ENCODE assay signal across 8 mouse cellular contexts in the genomic region with DNA sequence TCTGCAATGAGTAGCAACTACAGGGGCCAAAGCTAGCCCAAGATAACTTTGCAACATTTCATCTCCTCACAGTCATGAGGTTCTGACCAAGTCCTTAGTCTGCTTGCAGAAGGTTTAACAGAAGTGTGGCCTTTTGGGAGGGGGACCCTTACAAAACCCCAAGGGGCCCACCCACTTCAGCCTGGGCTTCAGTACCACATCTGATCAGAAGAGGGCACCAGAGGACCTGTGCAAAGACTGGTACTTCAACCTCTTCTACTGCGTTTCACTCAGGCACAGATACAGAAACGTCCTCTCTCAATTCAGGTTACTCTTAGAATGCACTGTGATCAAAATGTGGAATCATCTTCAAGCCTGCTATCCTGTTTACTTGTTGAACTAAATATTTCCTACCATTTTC. TPM values are rescaled to one million over a fixed set of nuclear protein-coding genes. Genes with fewer than 3 reads are reported as not detected.
DNase-seq lines count a peak whose midpoint lies in the region; ATAC-seq and TF ChIP-seq lines count a peak whose summit lies in the region.
"Had no signal": no experiment of that assay in that cellular context is flagged by ENCODE, and none has a peak within 500 bp of the region (broad histone marks: within the 10 kb centered on the region; RNA-seq: fewer than 3 reads in every experiment).

No protein-coding gene starts in this region.

- no peak; the same call in 1 of the 2 replicates for TF ChIP-seq CTCF in gastrocnemius, adult 2 months (IDR thresholded peaks at IDR 0.05)
- peak; percentile 99 for TF ChIP-seq CTCF in layer of hippocampus, adult 2 months (conservative IDR thresholded peaks at IDR 0.05)

- DNase-seq in R1 (ENCODE audit: low read depth, low spot score) = peak; percentile 70
- peak; percentile 84 to 89 for DNase-seq in cerebellum, postnatal 10 days
- peak; percentile 69 for DNase-seq in gastrocnemius, adult 2 months
- DNase-seq in layer of hippocampus, adult 2 months (ENCODE audit: low spot score in 2 of 2) = peak; percentile 46 to 81
- peak; percentile 74 for DNase-seq in lung, postnatal 25 days (ENCODE audit: low spot score)
- DNase-seq in spleen, adult 18-20 months = peak; percentile 71 to 85

- peak; percentile 33 for ATAC-seq in CD4-positive, CD25-positive, alpha-beta regulatory T cell, adult 4 months

- intact Hi-C loops in gastrocnemius, adult 2 months (cut with DNase I) = loop anchor here (1.0 kb wide), 1 partner anchor 66 kb away; no protein-coding TSS in a partner anchor

- H3K4me3 ChIP-seq in gastrocnemius, adult 2 months = no peak overlapping the region
- H3K4me3 ChIP-seq in layer of hippocampus, adult 2 months = no peak overlapping the region
- H3K4me3 ChIP-seq: limb, embryonic 13.5 days had no signal

- no peak overlapping the region for H3K27ac ChIP-seq in gastrocnemius, adult 2 months
- H3K27ac ChIP-seq in layer of hippocampus, adult 2 months = no peak overlapping the region
- H3K27ac ChIP-seq: limb, embryonic 13.5 days had no signal

RNA-seq across cellular contexts. Expression of a gene that starts 30.0 kb away (rescaled TPM):
- not detected for polyA plus RNA-seq in CD4-positive, CD25-positive, alpha-beta regulatory T cell, adult 4 months (2017; shearing (Covaris generic))
- total RNA-seq in gastrocnemius, adult 2 months (2021) = not detected
- not detected for total RNA-seq in layer of hippocampus, adult 2 months (2021)
- polyA plus RNA-seq: limb, embryonic 13.5 days had no signal

RNA-seq across cellular contexts. Expression of a gene that starts 42.3 kb away (rescaled TPM):
- polyA plus RNA-seq in CD4-positive, CD25-positive, alpha-beta regulatory T cell, adult 4 months (2017; shearing (Covaris generic)) = 10 to 100 TPM; 48.3 to 70.6 TPM
- 10 to 100 TPM; 66.1 to 71.7 TPM for total RNA-seq in gastrocnemius, adult 2 months (2021)
- 100 to 1,000 TPM; 107 TPM for total RNA-seq in layer of hippocampus, adult 2 months (2021)
